Mouse (Mus musculus) olfactory bulb, adult 2 months (tissue): ENCODE data around the gene Lrrc1.

Experiments
- CTCF ChIP-seq: fragments of 200-500 bp; IDR thresholded peaks from 2 replicates; pipeline ENCODE4 v1.5.1; 2012; ENCODE audit warnings: low read depth, mild to moderate bottlenecking, low read length, moderate library complexity; ENCODE audit not compliant: insufficient read depth
- POLR2A ChIP-seq: fragments of 200-500 bp; IDR thresholded peaks from 2 replicates; pipeline ENCODE4 v1.6.1; 2012; ENCODE audit warnings: mild to moderate bottlenecking, low read depth, low read length, moderate library complexity; ENCODE audit not compliant: insufficient read depth

GRCm38 (mm10) chr9:77527170-77527569, 17.5 kb downstream of the Lrrc1 start:
- no peak for TF ChIP-seq CTCF
- TF ChIP-seq POLR2A: no peak
